Mouse (Mus musculus) forebrain, embryonic 13.5 days (tissue): ENCODE measurements around the gene Gtsf1l. TPM values are rescaled to one million over a fixed set of nuclear protein-coding genes. Genes with fewer than 3 reads are reported as not detected.

ENCODE experiments used
- ATAC-seq: fragments of 200-750 bp; cut with Nextera tagmentation; 2 replicates; pipeline ENCODE4 v1.8.0; 2017
- H3K27ac ChIP-seq: fragments of 300-500 bp; sonication (generic); 2 replicates; pipeline ENCODE4 v1.5.1; 2015; ENCODE audit warnings: inconsistent platforms, mild to moderate bottlenecking, moderate library complexity
- H3K27me3 ChIP-seq: fragments of 300-500 bp; sonication (generic); 2 replicates; pipeline ENCODE4 v1.6.1; 2015; ENCODE audit warnings: mild to moderate bottlenecking, inconsistent platforms
- H3K36me3 ChIP-seq: fragments of 300-500 bp; sonication (generic); 2 replicates; pipeline ENCODE4 v1.6.1; 2015; ENCODE audit warnings: mild to moderate bottlenecking, inconsistent platforms; ENCODE audit not compliant: poor library complexity, severe bottlenecking
- H3K4me1 ChIP-seq: fragments of 300-500 bp; sonication (generic); 2 replicates; pipeline ENCODE4 v1.6.1; 2015; ENCODE audit warnings: inconsistent platforms
- H3K4me2 ChIP-seq: fragments of 300-500 bp; sonication (generic); 2 replicates; pipeline ENCODE4 v1.6.1; 2015; ENCODE audit warnings: inconsistent platforms, mild to moderate bottlenecking, moderate library complexity
- H3K4me3 ChIP-seq: fragments of 300-500 bp; sonication (generic); 2 replicates; pipeline ENCODE4 v1.5.1; 2015; ENCODE audit warnings: mild to moderate bottlenecking, inconsistent platforms
- H3K9ac ChIP-seq: fragments of 300-500 bp; sonication (generic); 2 replicates; pipeline ENCODE4 v1.6.1; 2015; ENCODE audit warnings: mild to moderate bottlenecking, inconsistent platforms
- H3K9me3 ChIP-seq: fragments of 300-500 bp; sonication (generic); replicated peaks from 2 replicates; pipeline ENCODE4 v1.6.1; 2016; ENCODE audit warnings: inconsistent platforms
- WGBS: fragments of 180-500 bp; shearing (Covaris S2); methylation state at CpG from one replicate; pipeline ENCODE4 v1.1.7; 2015; 5-methylcytosine and 5-hydroxymethylcytosine counted together
- polyA plus RNA-seq: library from polyadenylated mRNA; unstranded; fragments of >200 nt; fragmentation: Nextera tagmentation; extraction: Ambion mirVana; gene quantifications from 2 replicates; pipeline ENCODE4 v1.2.1, GENCODE M21; 2015

The Gtsf1l gene
- not detected in 2 replicates for polyA plus RNA-seq

DNA sequence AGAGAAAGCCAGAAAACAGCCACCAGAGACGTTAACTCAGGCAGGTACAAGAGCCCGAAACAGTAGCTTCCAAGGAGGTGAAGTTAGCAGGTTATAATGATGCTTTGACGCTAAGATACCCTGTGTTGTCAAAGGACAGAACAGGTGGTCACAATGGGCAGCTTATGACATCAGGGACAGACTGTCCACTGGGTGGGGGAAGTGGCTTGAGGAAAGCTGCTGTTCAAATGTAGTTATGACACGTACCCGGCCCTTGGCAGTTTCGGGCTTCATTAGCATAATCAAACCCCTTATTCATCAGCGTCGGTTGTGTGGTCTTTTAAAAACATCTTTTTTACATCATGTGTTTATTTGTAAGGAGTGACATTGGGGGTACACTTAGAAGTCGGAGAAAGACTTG lies at the start of gene Gtsf1l:
Gtsf1l (minus strand) TSS at position 128 of the 400 bp plus-strand sequence.
- Histone ChIP-seq H3K27me3 (no peaks in the 10 kb centered on the region), H3K9ac (no peak within 1 kb of the TSS), H3K4me1 (no peaks in the 10 kb centered on the region), H3K36me3 (peaks cover 7% of the 10 kb centered on the region; the same call in 1 of the 2 replicates), H3K9me3 (no peaks in the 10 kb centered on the region), H3K4me3 (no peak within 1 kb of the TSS), H3K27ac (no peak within 1 kb of the TSS), H3K4me2 (no peak within 1 kb of the TSS)
- ATAC-seq = no peak
- 84% methylated on average over 9 of the region's 9 CpGs for WGBS

GRCm38 (mm10) chr2:163136996-163137395 lies 49.3 kb upstream of the Gtsf1l start:
- H3K4me3 ChIP-seq = no peak overlapping the region
- peaks cover 6% of the 10 kb centered on the region; the same call in 1 of the 2 replicates for H3K9me3 ChIP-seq
- ATAC-seq = no peak
- no peak overlapping the region for H3K4me2 ChIP-seq
- H3K9ac ChIP-seq = no peak overlapping the region
- H3K27ac ChIP-seq = no peak overlapping the region
- no peaks in the 10 kb centered on the region for H3K27me3 ChIP-seq
- no peaks in the 10 kb centered on the region for H3K4me1 ChIP-seq
- H3K36me3 ChIP-seq = no peaks in the 10 kb centered on the region

DNA sequence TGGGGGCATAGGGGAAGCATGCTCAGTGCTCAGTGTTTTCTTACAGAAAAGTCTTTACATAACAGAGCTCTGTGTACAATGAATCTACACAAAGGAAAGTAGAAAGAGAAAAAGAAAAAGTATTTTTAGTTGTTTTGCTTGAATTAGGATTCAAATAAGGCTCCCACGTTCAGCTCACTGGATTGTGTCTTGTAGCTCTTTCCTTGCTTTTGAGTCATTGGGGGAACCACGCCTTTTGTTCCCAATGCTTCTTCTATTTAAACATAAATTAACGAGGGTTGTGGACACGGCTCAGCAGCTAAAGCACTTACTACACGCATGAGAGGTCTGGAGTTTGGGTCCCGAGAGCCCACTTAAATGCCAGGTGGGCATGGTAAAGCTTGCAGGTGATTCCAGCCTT lies 48.3 kb upstream of the Gtsf1l start:
- H3K9ac ChIP-seq = no peak overlapping the region
- 36% methylated on average over 6 of the region's 6 CpGs for WGBS
- H3K4me1 ChIP-seq = no peaks in the 10 kb centered on the region
- H3K27me3 ChIP-seq = no peaks in the 10 kb centered on the region
- no peak overlapping the region for H3K27ac ChIP-seq
- H3K36me3 ChIP-seq = no peaks in the 10 kb centered on the region
- H3K4me3 ChIP-seq = no peak overlapping the region
- no peak for ATAC-seq
- no peak overlapping the region for H3K4me2 ChIP-seq
- H3K9me3 ChIP-seq = peaks cover 6% of the 10 kb centered on the region; the same call in 1 of the 2 replicates

DNA sequence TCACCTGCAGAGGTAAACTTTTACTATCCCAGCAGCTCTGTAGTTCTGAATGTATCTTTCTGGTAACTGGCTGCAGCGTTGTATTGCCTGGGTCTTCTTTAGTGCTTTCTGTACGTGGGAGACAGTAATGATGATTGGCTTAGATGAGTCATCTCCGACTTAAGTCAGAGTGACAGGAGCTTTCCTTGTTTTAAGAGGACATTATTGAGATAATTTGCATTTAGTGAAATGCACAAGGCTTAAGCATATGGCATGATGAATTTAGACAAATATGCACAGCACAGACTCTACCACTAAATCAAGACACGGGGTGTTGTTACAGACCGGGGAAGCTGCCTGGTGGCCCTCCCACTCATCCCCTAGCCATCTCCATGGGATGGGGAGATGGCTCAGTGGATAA lies 44.7 kb upstream of the Gtsf1l start:
- Histone ChIP-seq H3K9ac (no peak overlapping the region), H3K4me2 (no peak overlapping the region), H3K4me1 (no peaks in the 10 kb centered on the region), H3K9me3 (peaks cover 6% of the 10 kb centered on the region; the same call in 1 of the 2 replicates), H3K4me3 (no peak overlapping the region), H3K36me3 (no peaks in the 10 kb centered on the region), H3K27me3 (no peaks in the 10 kb centered on the region), H3K27ac (no peak overlapping the region)
- no peak for ATAC-seq
- 89% methylated on average over 5 of the region's 5 CpGs for WGBS

DNA sequence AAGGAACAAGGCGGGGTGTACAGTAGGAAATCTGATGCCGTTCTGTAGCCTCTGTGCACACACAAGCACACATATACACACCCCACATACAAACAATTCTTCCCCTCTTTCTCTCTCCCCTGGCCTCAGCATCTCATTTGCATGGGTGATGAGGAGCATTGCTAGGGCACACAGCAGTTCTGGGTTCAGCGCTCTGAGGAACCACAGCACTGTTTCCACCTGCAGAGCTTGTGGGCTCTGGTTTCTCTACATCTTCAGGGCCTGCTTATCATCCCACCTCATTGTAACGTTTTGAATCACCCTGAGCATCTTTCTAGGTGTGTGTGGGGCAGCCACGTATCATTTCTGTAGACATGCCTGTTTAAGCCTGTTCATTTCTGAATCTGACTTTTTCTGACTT lies 43.2 kb upstream of the Gtsf1l start:
- Histone ChIP-seq H3K9me3 (no peaks in the 10 kb centered on the region), H3K4me1 (no peaks in the 10 kb centered on the region)
- WGBS = 79% methylated on average over 5 of the region's 5 CpGs

GRCm38 (mm10) chr2:163123496-163123895 lies 35.8 kb upstream of the Gtsf1l start:
- peaks cover 15% of the 10 kb centered on the region for H3K4me1 ChIP-seq
- no peaks in the 10 kb centered on the region for H3K9me3 ChIP-seq
- WGBS = 88% methylated on average over 5 of the region's 5 CpGs
- no peak for ATAC-seq
- no peak overlapping the region for H3K4me2 ChIP-seq
- H3K27me3 ChIP-seq = peaks cover 13% of the 10 kb centered on the region
- H3K9ac ChIP-seq = no peak overlapping the region
- H3K4me3 ChIP-seq = no peak overlapping the region
- no peak overlapping the region for H3K27ac ChIP-seq
- no peaks in the 10 kb centered on the region for H3K36me3 ChIP-seq

More for the DNA sequence above, 43.2 kb upstream of the Gtsf1l start:
- Histone ChIP-seq H3K4me2 (no peak overlapping the region), H3K36me3 (no peaks in the 10 kb centered on the region), H3K27me3 (no peaks in the 10 kb centered on the region), H3K27ac (no peak overlapping the region), H3K9ac (no peak overlapping the region), H3K4me3 (no peak overlapping the region)
- ATAC-seq = no peak

GRCm38 (mm10) chr2:163122319-163122718 lies 34.7 kb upstream of the Gtsf1l start:
- ATAC-seq = peak; percentile 86
- Histone ChIP-seq H3K27ac (no peak overlapping the region), H3K27me3 (peaks cover 13% of the 10 kb centered on the region), H3K36me3 (no peaks in the 10 kb centered on the region), H3K9ac (0 out of 2 replicates have a peak overlapping the region, but pooled peaks have one; percentile 12), H3K4me3 (no peak overlapping the region), H3K4me2 (peak overlapping the region; percentile 33; the same call in 1 of the 2 replicates), H3K4me1 (peaks cover 15% of the 10 kb centered on the region), H3K9me3 (no peaks in the 10 kb centered on the region)
- 22% methylated on average over 9 of the region's 9 CpGs for WGBS

DNA sequence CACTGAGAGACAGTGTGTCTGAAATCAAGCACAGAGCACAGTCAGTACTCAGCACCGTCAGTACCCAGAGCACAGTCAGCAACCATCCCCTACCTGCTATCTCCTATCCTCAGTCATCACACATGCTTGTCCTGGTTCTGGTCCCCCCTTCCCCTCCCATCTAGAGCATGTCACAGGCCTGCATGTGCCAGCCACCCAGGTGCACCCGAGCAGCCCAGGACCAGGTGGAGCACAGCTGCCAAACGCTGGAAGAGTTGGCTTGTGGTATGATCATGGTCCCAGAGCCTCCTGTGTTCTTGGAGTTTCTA lies 33.7 kb upstream of the Gtsf1l start:
- H3K4me1 ChIP-seq = peaks cover 15% of the 10 kb centered on the region
- H3K9ac ChIP-seq = no peak overlapping the region
- no peak for ATAC-seq
- H3K27me3 ChIP-seq = peaks cover 13% of the 10 kb centered on the region
- no peak overlapping the region for H3K27ac ChIP-seq
- no peak overlapping the region for H3K4me2 ChIP-seq
- no peaks in the 10 kb centered on the region for H3K36me3 ChIP-seq
- no peak overlapping the region for H3K4me3 ChIP-seq
- WGBS = 96% methylated on average over 3 of the region's 3 CpGs
- no peaks in the 10 kb centered on the region for H3K9me3 ChIP-seq

- Histone ChIP-seq H3K4me3 (no peak overlapping the region), H3K4me1 (peaks cover 15% of the 10 kb centered on the region), H3K4me2 (no peak overlapping the region), H3K27ac (no peak overlapping the region), H3K9ac (no peak overlapping the region), H3K9me3 (no peaks in the 10 kb centered on the region), H3K27me3 (peaks cover 13% of the 10 kb centered on the region), H3K36me3 (no peaks in the 10 kb centered on the region)
- ATAC-seq = no peak
- WGBS = 68% methylated on average over 15 of the region's 15 CpGs
These were observed 33.1 kb upstream of the Gtsf1l start for GRCm38 (mm10) chr2:163120626-163121352.

- peaks cover 42% of the 10 kb centered on the region for H3K4me1 ChIP-seq
- peak overlapping the region; percentile 40 for H3K4me2 ChIP-seq
- no peak overlapping the region for H3K4me3 ChIP-seq
- peak; percentile 60 for ATAC-seq
- peak overlapping the region; percentile 80 for H3K27ac ChIP-seq
- no peaks in the 10 kb centered on the region for H3K9me3 ChIP-seq
- H3K36me3 ChIP-seq = no peaks in the 10 kb centered on the region
- peak overlapping the region; percentile 45 for H3K9ac ChIP-seq
- WGBS = 22% methylated on average over 16 of the region's 16 CpGs
- no peaks in the 10 kb centered on the region for H3K27me3 ChIP-seq
These were observed 24.0 kb upstream of the Gtsf1l start for GRCm38 (mm10) chr2:163111413-163112201.

GRCm38 (mm10) chr2:163110706-163111105 lies 23.1 kb upstream of the Gtsf1l start:
- Histone ChIP-seq H3K27me3 (no peaks in the 10 kb centered on the region), H3K36me3 (no peaks in the 10 kb centered on the region), H3K9me3 (no peaks in the 10 kb centered on the region), H3K4me1 (peaks cover 42% of the 10 kb centered on the region), H3K4me3 (no peak overlapping the region), H3K9ac (no peak overlapping the region), H3K4me2 (no peak overlapping the region; the same call in 1 of the 2 replicates), H3K27ac (peak overlapping the region; percentile 80)
- ATAC-seq = no peak
- WGBS = 100% methylated on average over 1 of the region's 1 CpGs

DNA sequence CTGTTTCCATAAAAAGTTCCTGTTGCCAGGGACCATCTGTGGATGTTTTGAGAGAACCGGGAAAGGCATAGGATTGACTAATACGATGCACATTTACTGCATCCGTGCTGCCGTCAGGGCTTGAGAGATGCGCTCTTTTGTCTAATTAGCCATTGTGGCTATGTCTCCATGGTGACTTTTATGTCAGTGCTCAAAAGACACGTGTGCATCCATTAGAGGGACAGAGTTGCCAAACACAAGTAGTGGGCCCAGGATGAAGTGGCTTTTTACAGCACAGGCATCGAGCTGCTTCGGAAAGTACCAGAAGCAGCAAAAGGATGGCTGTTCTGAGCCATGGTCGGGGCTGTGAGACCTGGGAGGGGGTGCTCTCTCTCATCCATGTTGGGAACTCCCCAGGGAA lies 20.7 kb upstream of the Gtsf1l start:
- Histone ChIP-seq H3K4me2 (no peak overlapping the region), H3K9ac (no peak overlapping the region), H3K27me3 (0 out of 2 replicates have a peak, but pooled peaks cover under 1% of the 10 kb centered on the region), H3K36me3 (no peaks in the 10 kb centered on the region), H3K4me3 (no peak overlapping the region), H3K9me3 (no peaks in the 10 kb centered on the region), H3K27ac (no peak overlapping the region), H3K4me1 (peaks cover 44% of the 10 kb centered on the region)
- ATAC-seq = peak; percentile 16; the same call in 1 of the 2 replicates
- WGBS = 29% methylated on average over 9 of the region's 9 CpGs
